Mouse (Mus musculus): ENCODE measurements around the gene St6galnac1. TPM values are rescaled to one million over a fixed set of nuclear protein-coding genes. Genes with fewer than 3 reads are reported as not detected.
"Not testable (repeated sequence)": the region's sequence is repeated elsewhere in the genome, so short reads cannot be mapped to it uniquely, and the experiment has no call there.

St6galnac1 gene
- not detected in 2 replicates for polyA plus RNA-seq (2015; fragmentation: Nextera tagmentation; extraction: Ambion mirVana)

DNA sequence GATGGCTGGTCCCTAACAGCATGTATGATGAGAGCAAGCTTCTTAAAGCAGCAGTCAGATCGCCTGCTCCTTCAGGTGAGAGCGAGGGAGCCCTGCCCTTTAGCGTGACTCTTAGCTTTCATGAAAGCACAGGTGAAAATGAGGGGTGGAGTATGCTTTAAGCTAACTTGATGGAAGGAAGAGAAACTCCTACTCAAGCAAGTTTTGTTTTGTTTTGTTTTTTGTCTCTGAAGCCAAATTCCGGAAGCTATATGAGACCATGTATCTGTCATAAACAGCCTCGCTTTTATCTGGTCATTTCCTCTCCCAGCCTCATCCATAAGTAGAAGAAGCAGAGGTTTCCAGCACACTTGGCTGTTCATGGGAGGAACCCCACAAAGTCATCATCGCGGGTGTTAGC lies at the start of gene St6galnac1:
TSS of gene St6galnac1 (minus strand) at position 101 of the 400 bp plus-strand sequence.
- H3K9me3 ChIP-seq (replicated peaks; ENCODE audit: low read length), result no peaks in the 10 kb centered on the region
- H3K4me1 ChIP-seq (replicated peaks; ENCODE audit: insufficient read depth, low read length), result no peaks in the 10 kb centered on the region
- no peak for TF ChIP-seq CTCF (IDR thresholded peaks at IDR 0.05; ENCODE audit: low read depth)
- WGBS, result 86% methylated on average over 7 of the region's 7 CpGs
- ATAC-seq (replicated peaks; ENCODE audit: low FRiP score, low read depth) (no peak), DNase-seq (ENCODE audit: low spot score) (no peak)
- no peaks in the 10 kb centered on the region for H3K36me3 ChIP-seq (ENCODE audit: insufficient read depth, low read length)
- H3K4me2 ChIP-seq (ENCODE audit: low read length), result no peak within 1 kb of the TSS
- H3K27me3 ChIP-seq (ENCODE audit: insufficient read depth, low read length), result no peaks in the 10 kb centered on the region
- H3K4me3 ChIP-seq (replicated peaks; ENCODE audit: low read depth, low read length), result no peak within 1 kb of the TSS
- H3K27ac ChIP-seq, result no peak within 1 kb of the TSS
- H3K9ac ChIP-seq (ENCODE audit: low read depth, low read length), result no peak within 1 kb of the TSS

DNA sequence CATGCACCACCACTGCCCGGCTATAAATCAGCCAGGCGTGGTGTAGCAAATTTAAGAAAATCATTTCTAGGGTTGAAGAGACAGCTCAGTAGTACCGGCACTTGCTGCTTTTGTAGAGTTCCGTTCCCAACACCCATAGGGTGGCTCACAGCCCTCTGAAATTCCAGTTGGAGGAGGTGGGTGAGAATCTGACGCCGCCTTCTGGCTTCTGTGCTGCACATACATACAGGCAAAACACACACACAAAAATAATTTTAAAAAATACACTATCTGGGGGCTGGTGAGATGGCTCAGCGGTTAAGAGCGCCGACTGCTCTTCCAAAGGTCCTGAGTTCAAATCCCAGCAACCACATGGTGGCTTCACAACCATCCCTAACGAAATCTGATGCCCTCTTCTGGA lies 48.6 kb upstream of the St6galnac1 start:
- not testable (repeated sequence) for H3K9ac ChIP-seq (ENCODE audit: low read depth, low read length); H3K9me3 ChIP-seq (replicated peaks; ENCODE audit: low read length); H3K4me3 ChIP-seq (replicated peaks; ENCODE audit: low read depth, low read length); H3K4me2 ChIP-seq (ENCODE audit: low read length); H3K36me3 ChIP-seq (ENCODE audit: insufficient read depth, low read length); H3K27ac ChIP-seq; H3K27me3 ChIP-seq (ENCODE audit: insufficient read depth, low read length); ATAC-seq (replicated peaks; ENCODE audit: low FRiP score, low read depth); DNase-seq (ENCODE audit: low spot score)
- WGBS, result 93% methylated on average over 9 of the region's 10 CpGs
- H3K4me1 ChIP-seq (replicated peaks; ENCODE audit: insufficient read depth, low read length), result peaks cover 16% of the 10 kb centered on the region; the same call in 1 of the 2 replicates

DNA sequence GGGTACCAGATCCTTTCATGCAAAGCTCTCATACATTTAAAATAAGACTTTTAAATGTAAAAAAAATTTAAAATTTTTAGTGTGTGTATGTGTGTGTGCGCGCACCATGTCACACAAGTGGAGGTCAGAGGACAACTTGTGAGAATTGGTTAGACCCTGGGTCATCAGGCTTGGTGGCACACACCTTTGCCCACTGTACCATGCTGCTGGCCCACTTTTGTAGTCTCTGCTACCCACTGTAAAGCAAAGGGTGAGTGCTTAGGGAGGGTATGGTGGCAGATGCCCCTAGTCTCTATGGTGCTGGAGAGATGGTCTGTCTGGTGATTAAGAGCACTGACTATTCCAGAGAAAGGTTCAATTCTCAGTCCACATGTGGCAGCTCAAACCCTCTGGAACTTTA lies 47.9 kb upstream of the St6galnac1 start:
- Histone ChIP-seq H3K36me3 (ENCODE audit: insufficient read depth, low read length) (no peaks in the 10 kb centered on the region), H3K27ac (no peak overlapping the region), H3K9ac (ENCODE audit: low read depth, low read length) (no peak overlapping the region), H3K4me1 (replicated peaks; ENCODE audit: insufficient read depth, low read length) (peaks cover 22% of the 10 kb centered on the region; the same call in 1 of the 2 replicates), H3K4me2 (ENCODE audit: low read length) (no peak overlapping the region), H3K4me3 (replicated peaks; ENCODE audit: low read depth, low read length) (no peak overlapping the region), H3K27me3 (ENCODE audit: insufficient read depth, low read length) (no peaks in the 10 kb centered on the region), H3K9me3 (replicated peaks; ENCODE audit: low read length) (no peaks in the 10 kb centered on the region)
- DNase-seq (ENCODE audit: low spot score) (no peak), ATAC-seq (replicated peaks; ENCODE audit: low FRiP score, low read depth) (no peak)
- no peak for TF ChIP-seq CTCF (IDR thresholded peaks at IDR 0.05; ENCODE audit: low read depth)
- 100% methylated on average over 2 of the region's 2 CpGs for WGBS

DNA sequence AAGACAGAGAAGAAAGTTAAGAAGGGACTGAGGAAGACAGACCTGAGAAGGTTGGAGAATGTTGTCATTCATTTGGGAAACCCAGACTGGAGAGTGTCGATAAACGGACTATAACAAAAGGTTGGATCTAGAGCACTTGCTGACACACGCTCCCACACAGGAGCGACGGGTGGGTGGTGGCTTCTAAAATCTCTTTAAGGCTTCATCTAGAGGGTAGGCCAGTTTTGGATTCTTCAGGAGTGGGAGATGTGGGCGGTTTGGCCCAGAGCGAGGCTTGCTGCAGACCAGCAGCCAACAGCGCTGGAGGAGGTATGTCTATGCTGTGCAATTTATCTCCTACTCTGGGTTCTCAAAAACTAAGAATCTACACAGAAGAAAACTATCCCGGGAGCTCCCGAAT lies 47.3 kb upstream of the St6galnac1 start:
- 0 out of 2 replicates have a peak, but pooled peaks cover 23% of the 10 kb centered on the region for H3K4me1 ChIP-seq (replicated peaks; ENCODE audit: insufficient read depth, low read length)
- ATAC-seq (replicated peaks; ENCODE audit: low FRiP score, low read depth) (no peak), DNase-seq (ENCODE audit: low spot score) (no peak)
- H3K4me2 ChIP-seq (ENCODE audit: low read length), result no peak overlapping the region
- no peak overlapping the region for H3K27ac ChIP-seq
- no peaks in the 10 kb centered on the region for H3K9me3 ChIP-seq (replicated peaks; ENCODE audit: low read length)
- TF ChIP-seq CTCF (IDR thresholded peaks at IDR 0.05; ENCODE audit: low read depth), result no peak
- H3K9ac ChIP-seq (ENCODE audit: low read depth, low read length), result no peak overlapping the region
- H3K27me3 ChIP-seq (ENCODE audit: insufficient read depth, low read length), result no peaks in the 10 kb centered on the region
- H3K36me3 ChIP-seq (ENCODE audit: insufficient read depth, low read length), result no peaks in the 10 kb centered on the region
- H3K4me3 ChIP-seq (replicated peaks; ENCODE audit: low read depth, low read length), result no peak overlapping the region
- WGBS, result 87% methylated on average over 10 of the region's 10 CpGs

DNA sequence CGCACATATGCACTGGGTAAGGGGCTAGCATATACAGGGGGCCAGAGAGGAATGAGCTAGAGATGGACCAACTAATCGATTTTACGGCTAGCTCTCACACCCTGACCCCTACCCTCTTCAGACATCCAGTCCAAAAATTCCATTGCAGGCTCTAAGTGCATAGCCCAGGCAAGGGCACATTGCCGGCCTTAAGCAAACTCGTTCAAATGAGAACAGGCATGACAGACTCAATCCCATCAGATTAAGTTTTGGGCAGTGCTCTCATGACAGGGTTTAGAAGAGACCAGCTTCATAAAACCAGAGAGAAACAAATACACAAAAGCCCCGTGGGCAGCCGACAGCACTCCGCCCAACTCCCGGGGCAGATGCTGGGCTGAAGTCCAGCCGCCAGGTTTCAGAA lies 46.9 kb upstream of the St6galnac1 start:
- 0 out of 2 replicates have a peak, but pooled peaks cover 24% of the 10 kb centered on the region for H3K4me1 ChIP-seq (replicated peaks; ENCODE audit: insufficient read depth, low read length)

DNA sequence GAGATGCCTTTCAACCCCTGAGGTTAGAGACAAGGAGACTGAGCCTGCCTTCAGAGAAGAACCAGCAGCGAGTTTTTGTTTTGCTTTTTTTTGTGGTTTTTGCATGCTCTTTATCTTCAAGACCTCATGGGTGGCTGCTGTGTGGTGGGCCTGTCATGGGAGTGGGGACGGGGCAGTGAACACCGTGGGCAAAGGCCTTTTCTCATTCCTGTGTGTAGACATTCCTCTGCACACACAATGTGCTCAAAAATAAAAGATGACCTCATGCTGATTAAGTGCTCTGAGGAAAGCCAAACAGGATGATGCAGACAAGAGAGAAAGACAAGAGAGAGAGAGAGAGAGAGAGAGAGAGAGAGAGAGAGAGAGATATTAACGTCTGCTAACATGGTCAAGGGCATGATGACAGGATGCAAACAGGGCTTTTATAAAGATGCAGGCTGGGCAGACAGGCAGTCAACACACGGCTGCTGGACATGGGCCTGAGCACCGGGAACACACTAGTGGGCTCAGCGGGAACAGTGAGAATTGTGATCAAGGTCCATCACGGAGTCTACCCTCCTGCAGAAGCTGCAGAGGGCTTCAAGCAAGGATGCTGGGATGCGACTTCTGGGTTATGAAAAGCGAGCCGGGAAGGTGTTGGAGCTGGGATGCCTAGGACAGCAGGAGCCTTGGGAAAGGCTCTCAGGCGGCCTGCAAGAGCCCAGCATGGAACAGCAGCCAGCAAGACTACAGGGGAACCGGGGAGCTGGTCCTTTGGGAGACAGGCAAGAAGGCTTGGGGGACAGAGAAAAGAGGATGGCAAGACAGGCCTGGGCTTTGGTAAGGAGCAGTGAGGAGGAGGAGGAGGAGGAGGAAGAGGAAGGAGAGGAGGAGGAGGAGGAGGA lies 46.0 kb upstream of the St6galnac1 start:
- peak; percentile 47 for DNase-seq (ENCODE audit: low spot score)
- H3K4me1 ChIP-seq (replicated peaks; ENCODE audit: insufficient read depth, low read length), result 0 out of 2 replicates have a peak, but pooled peaks cover 23% of the 10 kb centered on the region

More for the DNA sequence above, 46.9 kb upstream of the St6galnac1 start:
- Histone ChIP-seq H3K27ac (no peak overlapping the region), H3K9me3 (replicated peaks; ENCODE audit: low read length) (no peaks in the 10 kb centered on the region), H3K27me3 (ENCODE audit: insufficient read depth, low read length) (no peaks in the 10 kb centered on the region), H3K36me3 (ENCODE audit: insufficient read depth, low read length) (no peaks in the 10 kb centered on the region), H3K4me2 (ENCODE audit: low read length) (no peak overlapping the region), H3K4me3 (replicated peaks; ENCODE audit: low read depth, low read length) (no peak overlapping the region), H3K9ac (ENCODE audit: low read depth, low read length) (no peak overlapping the region)
- no peak for TF ChIP-seq CTCF (IDR thresholded peaks at IDR 0.05; ENCODE audit: low read depth)
- DNase-seq (ENCODE audit: low spot score), result no peak
- WGBS, result 65% methylated on average over 10 of the region's 10 CpGs
- no peak for ATAC-seq (replicated peaks; ENCODE audit: low FRiP score, low read depth)

More for the DNA sequence above, 46.0 kb upstream of the St6galnac1 start:
- no peak for TF ChIP-seq CTCF (IDR thresholded peaks at IDR 0.05; ENCODE audit: low read depth)
- Histone ChIP-seq H3K9me3 (replicated peaks; ENCODE audit: low read length) (no peaks in the 10 kb centered on the region), H3K27me3 (ENCODE audit: insufficient read depth, low read length) (no peaks in the 10 kb centered on the region), H3K9ac (ENCODE audit: low read depth, low read length) (no peak overlapping the region), H3K4me3 (replicated peaks; ENCODE audit: low read depth, low read length) (no peak overlapping the region), H3K27ac (0 out of 2 replicates have a peak overlapping the region, but pooled peaks have one; percentile 19), H3K36me3 (ENCODE audit: insufficient read depth, low read length) (no peaks in the 10 kb centered on the region), H3K4me2 (ENCODE audit: low read length) (no peak overlapping the region)
- WGBS, result 65% methylated on average over 13 of the region's 13 CpGs
- ATAC-seq (replicated peaks; ENCODE audit: low FRiP score, low read depth), result no peak

All from kidney, postnatal 0 days (tissue).